Mouse (Mus musculus) C2C12 (cell line): ENCODE data around the gene Tmem168.

ENCODE experiments used
- CTCF ChIP-seq: IDR thresholded peaks from one replicate; pipeline ENCODE4 v1.5.1; 2011; ENCODE audit not compliant: control insufficient read depth, insufficient read depth, insufficient read length
- MYOD1 ChIP-seq: IDR thresholded peaks from one replicate; pipeline ENCODE4 v1.6.1; 2011; ENCODE audit warnings: low read depth; ENCODE audit not compliant: control insufficient read depth, insufficient read length

DNA sequence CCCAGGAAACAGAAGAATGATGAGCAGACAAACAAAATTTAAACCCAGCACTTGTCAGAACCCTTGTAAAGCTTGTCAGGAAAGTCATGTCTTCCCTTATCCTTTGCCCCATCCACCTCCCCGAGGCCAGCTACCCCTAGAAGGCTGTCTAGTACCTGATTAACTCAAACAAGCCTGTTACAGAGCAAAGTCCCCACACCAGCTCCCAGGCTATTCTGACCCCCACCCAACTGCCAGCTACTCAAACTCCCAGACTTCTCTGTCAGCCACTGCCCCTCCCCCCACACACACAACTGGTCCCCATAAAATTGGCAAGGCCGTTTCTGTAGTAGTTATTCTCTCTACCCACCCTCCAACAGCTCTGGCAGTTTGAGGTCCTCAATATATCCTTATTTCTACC lies 21.3 kb downstream of the Tmem168 start:
- TF ChIP-seq MYOD1 (no peak), CTCF (no peak)
